Mouse (Mus musculus) cerebellum, adult 9-11 months (tissue): ENCODE results near the gene Synj2.

Source experiments
- DNase-seq: peaks from one replicate; pipeline ENCODE4 v3.0.0; 2022

The Synj2 gene

GRCm38 (mm10) chr17:5941230-5942043 is at the start of gene Synj2:
TSS of gene Synj2 (plus strand) at chr17:5941280.
- peak; percentile 47 for DNase-seq

GRCm38 (mm10) chr17:5891933-5892683 is 49.0 kb upstream of the Synj2 start:
- no peak for DNase-seq

- no peak for DNase-seq
Measured at GRCm38 (mm10) chr17:5893092-5893491, 48.0 kb upstream of the Synj2 start.

GRCm38 (mm10) chr17:5893574-5894148 is 47.4 kb upstream of the Synj2 start:
- DNase-seq, result no peak

GRCm38 (mm10) chr17:5896066-5896465 is 45.0 kb upstream of the Synj2 start:
- no peak for DNase-seq

- DNase-seq, result no peak
Measured at GRCm38 (mm10) chr17:5896607-5897006, 44.5 kb upstream of the Synj2 start.

GRCm38 (mm10) chr17:5897326-5898200 is 43.5 kb upstream of the Synj2 start:
- no peak for DNase-seq

GRCm38 (mm10) chr17:5899251-5899650 is 41.8 kb upstream of the Synj2 start:
- DNase-seq, result no peak

GRCm38 (mm10) chr17:5901381-5901780 is 39.7 kb upstream of the Synj2 start:
- DNase-seq, result no peak

GRCm38 (mm10) chr17:5903630-5904301 is 37.3 kb upstream of the Synj2 start:
- DNase-seq, result no peak

- DNase-seq, result no peak
Measured at GRCm38 (mm10) chr17:5909681-5910080, 31.4 kb upstream of the Synj2 start.

- DNase-seq, result peak; percentile 35
Measured at GRCm38 (mm10) chr17:5911591-5911990, 29.5 kb upstream of the Synj2 start.

GRCm38 (mm10) chr17:5912797-5913196 is 28.3 kb upstream of the Synj2 start:
- no peak for DNase-seq

GRCm38 (mm10) chr17:5914217-5914616 is 26.9 kb upstream of the Synj2 start:
- no peak for DNase-seq

- DNase-seq, result no peak
Measured at GRCm38 (mm10) chr17:5921954-5922353, 19.1 kb upstream of the Synj2 start.

- no peak for DNase-seq
Measured at GRCm38 (mm10) chr17:5923281-5923680, 17.8 kb upstream of the Synj2 start.

- DNase-seq, result no peak
Measured at GRCm38 (mm10) chr17:5924238-5924637, 16.8 kb upstream of the Synj2 start.

- DNase-seq, result no peak
Measured at GRCm38 (mm10) chr17:5926710-5927109, 14.4 kb upstream of the Synj2 start.

- no peak for DNase-seq
Measured at GRCm38 (mm10) chr17:5929031-5929430, 12.0 kb upstream of the Synj2 start.

GRCm38 (mm10) chr17:5932161-5932560 is 8.9 kb upstream of the Synj2 start:
- no peak for DNase-seq

GRCm38 (mm10) chr17:5934554-5935324 is 6.3 kb upstream of the Synj2 start:
- peak; percentile 76 for DNase-seq
